In genomic region chr12:55466816-55467215, GRCm38 (mm10) we compare ENCODE assay signal across 1 mouse cellular context.
TF ChIP-seq lines count a peak whose summit lies in the region.

No protein-coding gene starts in this region.

TF ChIP-seq in CH12.LX, 34 proteins besides CTCF, POLR2A, EP300 and RAD21 (continued from another document):
- TF ChIP-seq E2F4 (IDR thresholded peaks at IDR 0.05; ENCODE audit: insufficient replicate concordance, low read depth, low read length) (no peak), USF1 (IDR thresholded peaks at IDR 0.05; ENCODE audit: low read depth, low read length) (no peak), NRF1 (IDR thresholded peaks at IDR 0.05; ENCODE audit: low read depth, low read length) (no peak), MXI1 (IDR thresholded peaks at IDR 0.05; ENCODE audit: low read depth, low read length) (no peak), CHD1 (IDR thresholded peaks at IDR 0.05; ENCODE audit: low read depth, low read length) (no peak), TBP (conservative IDR thresholded peaks at IDR 0.05; ENCODE audit: low read depth, low read length) (no peak)
TF ChIP-seq in CH12.LX: peak in this region for 0.
